Comparison of ENCODE assay signal across 7 mouse cellular contexts in genomic region chr2:26444946-26445665, GRCm38 (mm10). TPM values are rescaled to one million over a fixed set of nuclear protein-coding genes. Genes with fewer than 3 reads are reported as not detected.
A peak's percentile ranks its signal among the peaks of the same experiment; 100 is the strongest.
DNase-seq lines count a peak whose midpoint lies in the region; ATAC-seq and TF ChIP-seq lines count a peak whose summit lies in the region.

Gene Sec16a, minus strand, starts transcription at chr2:26445216.

- peak within 1 kb of the TSS; percentile 89 for H3K4me2 ChIP-seq in intestine, postnatal 0 days (replicated peaks; ENCODE audit: low read depth)
- H3K4me2 ChIP-seq in midbrain, embryonic 12.5 days (replicated peaks), result peak within 1 kb of the TSS; percentile 95

- peaks cover 19% of the 10 kb centered on the region for H3K36me3 ChIP-seq in embryonic facial prominence, embryonic 10.5 days (replicated peaks)
- peaks cover 23% of the 10 kb centered on the region for H3K36me3 ChIP-seq in intestine, postnatal 0 days (ENCODE audit: control insufficient read depth, insufficient read depth)
- H3K36me3 ChIP-seq in midbrain, embryonic 12.5 days, result peaks cover 17% of the 10 kb centered on the region
- H3K36me3 ChIP-seq in small intestine, adult 2 months (ENCODE audit: control insufficient read depth, insufficient read depth, low read length), result peaks cover 17% of the 10 kb centered on the region

- peak; percentile 44 for TF ChIP-seq CTCF in intestine, postnatal 0 days (IDR thresholded peaks at IDR 0.05; ENCODE audit: low read depth)
- no peak for TF ChIP-seq CTCF in small intestine, adult 2 months (IDR thresholded peaks at IDR 0.05; ENCODE audit: extremely low read depth, insufficient read length, insufficient replicate concordance, low read depth, low read length)

- H3K4me3 ChIP-seq in embryonic facial prominence, embryonic 10.5 days, result peak within 1 kb of the TSS; percentile 92
- peak within 1 kb of the TSS; percentile 93 for H3K4me3 ChIP-seq in intestine, postnatal 0 days (ENCODE audit: low read depth, low read length)
- H3K4me3 ChIP-seq in midbrain, embryonic 12.5 days, result peak within 1 kb of the TSS; percentile 81
- peak within 1 kb of the TSS; percentile 87 for H3K4me3 ChIP-seq in small intestine, adult 2 months (ENCODE audit: low read depth, low read length)

- intact Hi-C loops in left cerebral cortex, postnatal 4 days (cut with DNase I), result no loop called here

- peaks cover 44% of the 10 kb centered on the region for H3K4me1 ChIP-seq in embryonic facial prominence, embryonic 10.5 days
- H3K4me1 ChIP-seq in intestine, postnatal 0 days (replicated peaks; ENCODE audit: control insufficient read depth, insufficient read depth, low read length), result peaks cover 10% of the 10 kb centered on the region
- H3K4me1 ChIP-seq in midbrain, embryonic 12.5 days, result peaks cover 39% of the 10 kb centered on the region
- peaks cover 6% of the 10 kb centered on the region for H3K4me1 ChIP-seq in small intestine, adult 2 months (ENCODE audit: control insufficient read depth, insufficient read depth, insufficient read length, low read length)

- no peaks in the 10 kb centered on the region for H3K9me3 ChIP-seq in embryonic facial prominence, embryonic 10.5 days
- no peaks in the 10 kb centered on the region for H3K9me3 ChIP-seq in intestine, postnatal 0 days (ENCODE audit: control insufficient read depth)
- no peaks in the 10 kb centered on the region for H3K9me3 ChIP-seq in midbrain, embryonic 12.5 days

- peak within 1 kb of the TSS; percentile 91 for H3K9ac ChIP-seq in intestine, postnatal 0 days (ENCODE audit: low read depth, low read length)
- H3K9ac ChIP-seq in midbrain, embryonic 12.5 days (replicated peaks), result peak within 1 kb of the TSS; percentile 88

- no peaks in the 10 kb centered on the region for H3K27me3 ChIP-seq in embryonic facial prominence, embryonic 10.5 days (replicated peaks; ENCODE audit: low read depth, poor library complexity, severe bottlenecking)
- no peaks in the 10 kb centered on the region for H3K27me3 ChIP-seq in intestine, postnatal 0 days (replicated peaks; ENCODE audit: control insufficient read depth, insufficient read depth, low read length)
- H3K27me3 ChIP-seq in midbrain, embryonic 12.5 days, result no peaks in the 10 kb centered on the region
- H3K27me3 ChIP-seq in small intestine, adult 2 months (ENCODE audit: control insufficient read depth, insufficient read depth, low read length), result no peaks in the 10 kb centered on the region

- under 1% methylated on average over 61 of the region's 61 CpGs for WGBS in embryonic facial prominence, embryonic 10.5 days
- under 1% methylated on average over 61 of the region's 61 CpGs for WGBS in intestine, postnatal 0 days
- under 1% methylated on average over 60 of the region's 61 CpGs for WGBS in midbrain, embryonic 12.5 days
- WGBS in small intestine, adult 2 months, result under 1% methylated on average over 60 of the region's 61 CpGs

- TF ChIP-seq POLR2A in small intestine, adult 2 months (IDR thresholded peaks at IDR 0.05; ENCODE audit: low read depth, low read length), result peak; percentile 82

- DNase-seq in adrenal gland, postnatal 10 days, result peak; percentile 100
- peak; percentile 100 for DNase-seq in embryonic facial prominence, embryonic 10.5 days (ENCODE audit: low spot score)
- DNase-seq in gonadal fat pad, adult 2 months (ENCODE audit: low read depth), result peak; percentile 97
- peak; percentile 100 for DNase-seq in left cerebral cortex, postnatal 4 days

- peak; percentile 90 for ATAC-seq in intestine, postnatal 0 days
- ATAC-seq in midbrain, embryonic 12.5 days (ENCODE audit: low FRiP score, low read depth), result peak; percentile 93

- peak within 1 kb of the TSS; percentile 89 for H3K27ac ChIP-seq in embryonic facial prominence, embryonic 10.5 days (replicated peaks)
- peak within 1 kb of the TSS; percentile 96 for H3K27ac ChIP-seq in intestine, postnatal 0 days (ENCODE audit: low read depth, low read length)
- peak within 1 kb of the TSS; percentile 85 for H3K27ac ChIP-seq in midbrain, embryonic 12.5 days (replicated peaks)
- H3K27ac ChIP-seq in small intestine, adult 2 months (ENCODE audit: insufficient read depth, low read depth, low read length), result peak within 1 kb of the TSS; percentile 80

RNA-seq across cellular contexts. Expression of gene Sec16a, which starts in this region (rescaled TPM):
- 10 to 100 TPM; 47.6 to 48.4 TPM for total RNA-seq in adrenal gland, postnatal 10 days (2021)
- 30.4 and 32.1 TPM in 2 replicates for polyA plus RNA-seq in embryonic facial prominence, embryonic 10.5 days (2016; fragmentation: Nextera tagmentation; extraction: Ambion mirVana)
- polyA plus RNA-seq in gonadal fat pad, adult 2 months (2012; rRNA removed), result 115 and 122 TPM in 2 replicates
- polyA plus RNA-seq in intestine, postnatal 0 days (2015; fragmentation: Nextera tagmentation; extraction: Ambion mirVana), result 17.4 and 18.3 TPM in 2 replicates
- total RNA-seq in left cerebral cortex, postnatal 4 days (2021), result 10 to 100 TPM; 52.3 to 52.6 TPM
- 29.3 and 33.3 TPM in 2 replicates for polyA plus RNA-seq in midbrain, embryonic 12.5 days (2016; fragmentation: Nextera tagmentation; extraction: Ambion mirVana)
- 72.4 and 105 TPM in 2 replicates for polyA plus RNA-seq in small intestine, adult 2 months (2012; rRNA removed)

Comparison
In these comparisons a context has a peak if more than half of its experiments do, and no peak if none do; other contexts are left out.
1. Peak in every context shown above with its lines: DNase-seq, ATAC-seq, H3K4me3 ChIP-seq and H3K27ac ChIP-seq.